Comparison of ENCODE assay signal across 26 mouse cellular contexts in genomic region chr9:54467433-54467933, GRCm38 (mm10). TPM values are rescaled to one million over a fixed set of nuclear protein-coding genes. Genes with fewer than 3 reads are reported as not detected.
DNase-seq lines count a peak whose midpoint lies in the region; ATAC-seq lines count a peak whose summit lies in the region.
"Had no signal": no experiment of that assay in that cellular context is flagged by ENCODE, and none has a peak within 500 bp of the region (broad histone marks: within the 10 kb centered on the region; RNA-seq: fewer than 3 reads in every experiment).

No protein-coding gene starts in this region.

- H3K27ac ChIP-seq in liver, embryonic 12.5 days, result 0 out of 2 replicates have a peak overlapping the region, but pooled peaks have one; percentile 24
- H3K27ac ChIP-seq in midbrain, embryonic 14.5 days (replicated peaks; ENCODE audit: low read depth, low read length), result no peak overlapping the region
- H3K27ac ChIP-seq: embryonic facial prominence, embryonic 13.5 days; forebrain, embryonic 13.5 days; layer of hippocampus, adult 2 months; limb, embryonic 12.5 days; liver, embryonic 14.5 days had no signal

- no peak overlapping the region for H3K4me2 ChIP-seq in liver, embryonic 12.5 days
- H3K4me2 ChIP-seq in midbrain, embryonic 14.5 days (ENCODE audit: low read length), result no peak overlapping the region
- H3K4me2 ChIP-seq: embryonic facial prominence, embryonic 13.5 days; forebrain, embryonic 13.5 days; heart, embryonic 12.5 days; limb, embryonic 12.5 days had no signal

- H3K36me3 ChIP-seq in liver, embryonic 12.5 days, result no peaks in the 10 kb centered on the region
- peaks cover 15% of the 10 kb centered on the region; the same call in 1 of the 2 replicates for H3K36me3 ChIP-seq in midbrain, embryonic 14.5 days (ENCODE audit: control insufficient read depth, insufficient read depth, low read length)
- H3K36me3 ChIP-seq: embryonic facial prominence, embryonic 13.5 days; heart, embryonic 12.5 days; limb, embryonic 12.5 days had no signal

- H3K27me3 ChIP-seq in liver, embryonic 12.5 days (replicated peaks), result no peaks in the 10 kb centered on the region
- no peaks in the 10 kb centered on the region for H3K27me3 ChIP-seq in midbrain, embryonic 14.5 days (ENCODE audit: control insufficient read depth, insufficient read depth, low read length)
- H3K27me3 ChIP-seq: embryonic facial prominence, embryonic 13.5 days; forebrain, embryonic 13.5 days; heart, embryonic 12.5 days; limb, embryonic 12.5 days had no signal

- no peaks in the 10 kb centered on the region for H3K9me3 ChIP-seq in liver, embryonic 12.5 days (replicated peaks)
- H3K9me3 ChIP-seq in midbrain, embryonic 14.5 days (ENCODE audit: control insufficient read depth, low read length), result no peaks in the 10 kb centered on the region
- H3K9me3 ChIP-seq: embryonic facial prominence, embryonic 13.5 days; forebrain, embryonic 13.5 days; heart, embryonic 12.5 days; limb, embryonic 12.5 days had no signal

- WGBS in liver, embryonic 12.5 days (ENCODE audit: insufficient replicate concordance), result 46% methylated on average over 1 of the region's 1 CpGs
- WGBS in midbrain, embryonic 14.5 days, result 90% methylated on average over 1 of the region's 1 CpGs

- no peak overlapping the region for H3K9ac ChIP-seq in liver, embryonic 12.5 days
- H3K9ac ChIP-seq in midbrain, embryonic 14.5 days (replicated peaks; ENCODE audit: low read length), result no peak overlapping the region
- H3K9ac ChIP-seq: embryonic facial prominence, embryonic 13.5 days; forebrain, embryonic 13.5 days; heart, embryonic 12.5 days; limb, embryonic 12.5 days; liver, embryonic 14.5 days had no signal

- H3K4me1 ChIP-seq in liver, embryonic 12.5 days, result no peaks in the 10 kb centered on the region
- H3K4me1 ChIP-seq in midbrain, embryonic 14.5 days (ENCODE audit: control insufficient read depth, insufficient read depth, low read length), result no peaks in the 10 kb centered on the region
- H3K4me1 ChIP-seq: embryonic facial prominence, embryonic 13.5 days; forebrain, embryonic 13.5 days; heart, embryonic 12.5 days; limb, embryonic 12.5 days had no signal

- no peak overlapping the region for H3K4me3 ChIP-seq in liver, embryonic 12.5 days
- no peak overlapping the region for H3K4me3 ChIP-seq in midbrain, embryonic 14.5 days (replicated peaks; ENCODE audit: low read depth, low read length)
- H3K4me3 ChIP-seq: embryonic facial prominence, embryonic 13.5 days; erythroblast, embryonic 14.5 days; forebrain, embryonic 13.5 days; heart, embryonic 12.5 days; layer of hippocampus, adult 2 months; limb, embryonic 12.5 days had no signal

- DNase-seq in liver (no peak), MEL-GATA-1-ER (ENCODE audit: extremely low read depth, low read depth) (peak; percentile 49)
- DNase-seq in midbrain, embryonic 14.5 days, result no peak
- DNase-seq in spleen, postnatal 4 days (ENCODE audit: low spot score in 2 of 2), result no peak
- DNase-seq: adrenal gland, adult 2 months; cerebellum, adult 2 months; cerebellum, postnatal 25 days; embryo, embryonic 11 days; gastrocnemius, postnatal 10 days; heart, adult 18-20 months; heart, postnatal 10 days; kidney, postnatal 25 days; thymus, postnatal 14 days had no signal

- no peak for ATAC-seq in liver, embryonic 12.5 days
- peak; percentile 85 for ATAC-seq in common myeloid progenitor, adult 5-6 weeks (replicated peaks; ENCODE audit: low read depth, poor library complexity, severe bottlenecking)
- ATAC-seq in megakaryocyte progenitor cell, adult 5-6 weeks (replicated peaks; ENCODE audit: poor library complexity), result peak; percentile 83
- no peak for ATAC-seq in midbrain, embryonic 14.5 days (ENCODE audit: low FRiP score, low TSS enrichment)
- ATAC-seq in activated CD4-positive, CD25-positive, alpha-beta regulatory T cell, adult 4 months, result no peak
- ATAC-seq: CD4-positive, CD25-positive, alpha-beta regulatory T cell, adult 4 months; forebrain, embryonic 13.5 days; intestine, postnatal 0 days had no signal

RNA-seq across cellular contexts. Expression of gene Dmxl2, which starts 33.9 kb away (rescaled TPM):
- polyA plus RNA-seq in liver, embryonic 12.5 days (2016; fragmentation: Nextera tagmentation; extraction: Ambion mirVana), result 1.9 and 2.0 TPM in 2 replicates
- 3.2 and 7.7 TPM in 2 replicates for total RNA-seq in common myeloid progenitor, adult 5-6 weeks (2017)
- 9.8 and 13.9 TPM in 2 replicates for total RNA-seq in megakaryocyte progenitor cell, adult 5-6 weeks (2015)
- total RNA-seq in megakaryocyte progenitor cell, adult 5-6 weeks (2017), result 10.3 and 12.6 TPM in 2 replicates
- 64.9 and 71.1 TPM in 2 replicates for polyA plus RNA-seq in midbrain, embryonic 14.5 days (2014; fragmentation: Nextera tagmentation; extraction: Ambion mirVana)
- under 1 TPM in 1 of 2 experiments, not detected in 1; 0.83 TPM for polyA plus RNA-seq in activated CD4-positive, CD25-positive, alpha-beta regulatory T cell, adult 4 months (2017; shearing (Covaris generic))

Comparison
In these comparisons a context has a peak if more than half of its experiments do, and no peak if none do; other contexts are left out.
1. ATAC-seq: peak in common myeloid progenitor, adult 5-6 weeks (single experiment) and megakaryocyte progenitor cell, adult 5-6 weeks (single experiment); none in liver, embryonic 12.5 days (single experiment), midbrain, embryonic 14.5 days (single experiment) and activated CD4-positive, CD25-positive, alpha-beta regulatory T cell, adult 4 months (single experiment).
2. RNA of gene Dmxl2, which starts 33.9 kb away (polyA plus RNA-seq): 64.9 to 71.1 TPM in midbrain, embryonic 14.5 days; 1.9 to 2.0 TPM in liver, embryonic 12.5 days and 0.83 TPM in activated CD4-positive, CD25-positive, alpha-beta regulatory T cell, adult 4 months; every median in the first group is over 10 times any median in the second.